Mouse (Mus musculus): Measurements from ENCODE around the gene Ankrd2.

DNA sequence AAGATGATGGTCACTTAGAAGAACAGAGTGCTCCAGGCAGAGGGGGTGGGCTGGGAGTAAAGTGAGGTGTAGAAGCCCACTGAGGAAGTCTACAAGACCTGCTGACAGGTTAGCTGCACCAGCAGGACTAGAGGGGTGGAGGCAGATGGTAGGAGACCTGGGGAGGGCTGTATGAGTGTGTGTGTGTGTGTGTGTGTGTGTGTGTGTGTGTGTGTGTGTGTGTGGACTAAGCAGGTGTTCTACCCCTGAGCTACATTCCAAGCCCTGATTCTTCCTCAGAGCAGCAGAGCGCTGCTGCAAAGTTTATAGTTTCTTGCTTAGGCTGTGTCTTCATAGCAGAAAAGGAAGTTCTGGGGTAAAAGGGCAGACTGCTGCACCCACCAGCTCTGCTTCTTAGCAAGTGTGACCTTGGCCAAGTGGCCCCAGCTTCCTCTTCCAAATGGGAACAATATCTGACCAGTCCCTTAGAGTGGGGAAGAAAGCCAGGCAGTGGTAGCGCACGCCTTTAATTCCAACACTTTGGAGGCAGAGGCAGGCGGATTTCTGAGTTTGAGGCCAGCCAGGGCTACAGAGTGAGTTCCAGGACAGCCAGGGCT, 36.0 kb upstream of the Ankrd2 start:
- TF ChIP-seq CTCF (IDR thresholded peaks at IDR 0.05; ENCODE audit: borderline replicate concordance, extremely low read depth, insufficient read depth, insufficient read length) = no peak
- no peak for TF ChIP-seq POLR2A (IDR thresholded peaks at IDR 0.05; ENCODE audit: borderline replicate concordance, extremely low read depth, insufficient read depth, insufficient read length, poor library complexity, severe bottlenecking)

Measured in brain, embryonic 14.5 days (tissue).